Mouse (Mus musculus): Measurements from ENCODE around the gene Hs2st1. TPM values are rescaled to one million over a fixed set of nuclear protein-coding genes. Genes with fewer than 3 reads are reported as not detected.

Hs2st1 gene
- polyA plus RNA-seq, 1 experiment: 5.2 TPM

GRCm38 (mm10) chr3:144447917-144448316, 122.1 kb downstream of the Hs2st1 start:
- H3K4me3 ChIP-seq (ENCODE audit: insufficient read depth, low read depth, low read length): no peak overlapping the region
- no peaks in the 10 kb centered on the region for H3K36me3 ChIP-seq (ENCODE audit: control insufficient read depth, insufficient read depth, low read length)
- no peak for DNase-seq
- no peak overlapping the region for H3K27ac ChIP-seq (ENCODE audit: insufficient read depth, low read depth, low read length)
- H3K27me3 ChIP-seq (replicated peaks; ENCODE audit: control insufficient read depth, insufficient read depth, low read length): no peaks in the 10 kb centered on the region
- 90% methylated on average over 9 of the region's 9 CpGs for WGBS
- TF ChIP-seq CTCF (conservative IDR thresholded peaks at IDR 0.05; ENCODE audit: insufficient read depth, insufficient read length, low read depth, low read length) (no peak), POLR2A (IDR thresholded peaks at IDR 0.05; ENCODE audit: low read depth, low read length) (no peak)
- H3K4me1 ChIP-seq (ENCODE audit: control insufficient read depth, insufficient read depth, low read length): no peaks in the 10 kb centered on the region

- Histone ChIP-seq H3K27ac (ENCODE audit: insufficient read depth, low read depth, low read length) (no peak overlapping the region), H3K4me3 (ENCODE audit: insufficient read depth, low read depth, low read length) (no peak overlapping the region), H3K27me3 (replicated peaks; ENCODE audit: control insufficient read depth, insufficient read depth, low read length) (no peaks in the 10 kb centered on the region), H3K36me3 (ENCODE audit: control insufficient read depth, insufficient read depth, low read length) (no peaks in the 10 kb centered on the region), H3K4me1 (ENCODE audit: control insufficient read depth, insufficient read depth, low read length) (no peaks in the 10 kb centered on the region)
- WGBS: 84% methylated on average over 14 of the region's 14 CpGs
- no peak for TF ChIP-seq CTCF (conservative IDR thresholded peaks at IDR 0.05; ENCODE audit: insufficient read depth, insufficient read length, low read depth, low read length)
- TF ChIP-seq POLR2A (IDR thresholded peaks at IDR 0.05; ENCODE audit: low read depth, low read length): no peak
- no peak for DNase-seq
These were observed 123.8 kb downstream of the Hs2st1 start for GRCm38 (mm10) chr3:144446081-144446634.

- H3K4me3 ChIP-seq (ENCODE audit: insufficient read depth, low read depth, low read length): no peak overlapping the region
- DNase-seq: no peak
- H3K4me1 ChIP-seq (ENCODE audit: control insufficient read depth, insufficient read depth, low read length): no peaks in the 10 kb centered on the region
- TF ChIP-seq CTCF (conservative IDR thresholded peaks at IDR 0.05; ENCODE audit: insufficient read depth, insufficient read length, low read depth, low read length) (no peak), POLR2A (IDR thresholded peaks at IDR 0.05; ENCODE audit: low read depth, low read length) (no peak)
- H3K27me3 ChIP-seq (replicated peaks; ENCODE audit: control insufficient read depth, insufficient read depth, low read length): no peaks in the 10 kb centered on the region
- no peak overlapping the region for H3K27ac ChIP-seq (ENCODE audit: insufficient read depth, low read depth, low read length)
- 96% methylated on average over 14 of the region's 14 CpGs for WGBS
- H3K36me3 ChIP-seq (ENCODE audit: control insufficient read depth, insufficient read depth, low read length): no peaks in the 10 kb centered on the region
These were observed 132.0 kb downstream of the Hs2st1 start for GRCm38 (mm10) chr3:144437871-144438398.

GRCm38 (mm10) chr3:144436076-144436475, 133.9 kb downstream of the Hs2st1 start:
- 90% methylated on average over 3 of the region's 3 CpGs for WGBS
- DNase-seq: no peak

GRCm38 (mm10) chr3:144435281-144435680, 134.7 kb downstream of the Hs2st1 start:
- Histone ChIP-seq H3K4me1 (ENCODE audit: control insufficient read depth, insufficient read depth, low read length) (no peaks in the 10 kb centered on the region), H3K27ac (ENCODE audit: insufficient read depth, low read depth, low read length) (no peak overlapping the region), H3K4me3 (ENCODE audit: insufficient read depth, low read depth, low read length) (no peak overlapping the region), H3K36me3 (ENCODE audit: control insufficient read depth, insufficient read depth, low read length) (no peaks in the 10 kb centered on the region), H3K27me3 (replicated peaks; ENCODE audit: control insufficient read depth, insufficient read depth, low read length) (no peaks in the 10 kb centered on the region)
- DNase-seq: no peak
- 79% methylated on average over 16 of the region's 16 CpGs for WGBS
- no peak for TF ChIP-seq POLR2A (IDR thresholded peaks at IDR 0.05; ENCODE audit: low read depth, low read length)
- TF ChIP-seq CTCF (conservative IDR thresholded peaks at IDR 0.05; ENCODE audit: insufficient read depth, insufficient read length, low read depth, low read length): no peak

More at GRCm38 (mm10) chr3:144436076-144436475, 133.9 kb downstream of the Hs2st1 start:
- no peaks in the 10 kb centered on the region for H3K36me3 ChIP-seq (ENCODE audit: control insufficient read depth, insufficient read depth, low read length)
- TF ChIP-seq CTCF (conservative IDR thresholded peaks at IDR 0.05; ENCODE audit: insufficient read depth, insufficient read length, low read depth, low read length) (no peak), POLR2A (IDR thresholded peaks at IDR 0.05; ENCODE audit: low read depth, low read length) (no peak)
- no peaks in the 10 kb centered on the region for H3K27me3 ChIP-seq (replicated peaks; ENCODE audit: control insufficient read depth, insufficient read depth, low read length)
- no peak overlapping the region for H3K4me3 ChIP-seq (ENCODE audit: insufficient read depth, low read depth, low read length)
- H3K4me1 ChIP-seq (ENCODE audit: control insufficient read depth, insufficient read depth, low read length): no peaks in the 10 kb centered on the region
- no peak overlapping the region for H3K27ac ChIP-seq (ENCODE audit: insufficient read depth, low read depth, low read length)

- H3K36me3 ChIP-seq (ENCODE audit: control insufficient read depth, insufficient read depth, low read length): no peaks in the 10 kb centered on the region
- WGBS: 92% methylated on average over 17 of the region's 17 CpGs
- H3K4me3 ChIP-seq (ENCODE audit: insufficient read depth, low read depth, low read length): no peak overlapping the region
- H3K4me1 ChIP-seq (ENCODE audit: control insufficient read depth, insufficient read depth, low read length): no peaks in the 10 kb centered on the region
- no peak for DNase-seq
- no peaks in the 10 kb centered on the region for H3K27me3 ChIP-seq (replicated peaks; ENCODE audit: control insufficient read depth, insufficient read depth, low read length)
- no peak overlapping the region for H3K27ac ChIP-seq (ENCODE audit: insufficient read depth, low read depth, low read length)
- TF ChIP-seq CTCF (conservative IDR thresholded peaks at IDR 0.05; ENCODE audit: insufficient read depth, insufficient read length, low read depth, low read length) (no peak), POLR2A (IDR thresholded peaks at IDR 0.05; ENCODE audit: low read depth, low read length) (no peak)
These were observed 135.7 kb downstream of the Hs2st1 start for GRCm38 (mm10) chr3:144434276-144434675.

- 88% methylated on average over 7 of the region's 7 CpGs for WGBS
- DNase-seq: no peak
- Histone ChIP-seq H3K27ac (ENCODE audit: insufficient read depth, low read depth, low read length) (no peak overlapping the region), H3K36me3 (ENCODE audit: control insufficient read depth, insufficient read depth, low read length) (no peaks in the 10 kb centered on the region), H3K4me1 (ENCODE audit: control insufficient read depth, insufficient read depth, low read length) (no peaks in the 10 kb centered on the region), H3K27me3 (replicated peaks; ENCODE audit: control insufficient read depth, insufficient read depth, low read length) (no peaks in the 10 kb centered on the region), H3K4me3 (ENCODE audit: insufficient read depth, low read depth, low read length) (no peak overlapping the region)
- TF ChIP-seq POLR2A (IDR thresholded peaks at IDR 0.05; ENCODE audit: low read depth, low read length) (no peak), CTCF (conservative IDR thresholded peaks at IDR 0.05; ENCODE audit: insufficient read depth, insufficient read length, low read depth, low read length) (no peak)
These were observed 136.9 kb downstream of the Hs2st1 start for GRCm38 (mm10) chr3:144433039-144433438.

All from kidney, adult 2 months (tissue).